Mouse (Mus musculus): Measurements from ENCODE around the gene Smarcal1.

The Smarcal1 gene

DNA sequence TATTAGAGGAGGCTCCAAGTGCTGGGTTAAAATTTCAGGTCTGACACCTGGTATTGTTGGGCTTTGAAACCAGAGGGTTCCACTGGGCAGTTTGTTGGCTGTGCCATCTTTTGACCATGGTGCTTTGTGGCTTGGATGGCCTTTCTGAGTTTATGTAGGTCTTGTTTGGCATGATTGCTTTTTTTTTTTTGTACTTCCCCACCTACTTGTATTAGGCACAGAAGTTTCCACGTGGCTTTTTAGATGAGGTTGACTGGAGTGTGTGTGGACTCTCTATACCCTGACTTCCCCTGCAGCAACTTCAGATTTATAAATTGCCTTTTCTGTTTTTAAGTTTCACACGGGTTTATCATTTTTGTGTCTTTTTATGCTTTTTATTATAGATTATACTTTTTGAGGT lies 5.7 kb downstream of the Smarcal1 start:
- no peak for DNase-seq (ENCODE audit: low spot score in 2 of 2)

DNA sequence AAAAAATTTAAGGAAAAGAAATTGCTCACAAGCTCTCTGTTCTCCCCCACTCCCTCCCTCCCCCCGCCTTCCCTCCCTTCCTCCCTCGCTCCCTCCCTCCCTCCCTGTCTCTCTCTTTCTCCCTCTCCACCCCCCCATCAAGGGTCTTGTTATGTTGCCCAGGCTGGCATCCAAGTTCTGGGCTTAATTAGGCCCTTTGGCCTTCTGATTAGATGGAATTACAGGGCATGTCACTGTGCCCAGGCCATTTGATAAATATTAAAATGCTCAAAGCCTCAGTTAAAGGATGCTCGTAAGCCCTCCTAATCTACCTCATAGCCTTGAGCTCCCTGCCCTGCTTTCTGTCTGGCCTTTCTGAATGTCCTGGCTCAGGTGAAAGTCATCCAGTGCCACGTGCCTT lies 7.6 kb downstream of the Smarcal1 start:
- no peak for DNase-seq (ENCODE audit: low spot score in 2 of 2)

DNA sequence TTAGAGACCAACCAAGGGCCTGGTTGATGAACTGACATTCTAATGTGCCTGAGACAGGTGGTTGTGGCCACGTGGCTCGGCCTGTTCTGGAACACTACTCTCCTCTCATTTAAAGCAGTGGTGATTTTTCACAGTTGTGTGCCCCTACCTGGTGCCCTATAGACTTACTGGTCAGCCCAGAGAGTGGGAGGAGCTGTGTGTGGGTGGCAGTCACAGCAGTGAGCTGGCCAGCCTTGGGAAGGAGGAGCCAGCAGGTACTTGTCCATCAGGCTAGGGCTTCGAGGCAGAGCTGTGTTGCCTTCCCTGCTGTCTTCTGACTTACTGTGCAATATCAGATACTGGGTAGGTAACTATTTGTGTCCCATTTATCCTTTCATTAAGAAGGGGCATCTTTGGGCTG lies 9.3 kb downstream of the Smarcal1 start:
- DNase-seq (ENCODE audit: low spot score in 2 of 2), result no peak

DNA sequence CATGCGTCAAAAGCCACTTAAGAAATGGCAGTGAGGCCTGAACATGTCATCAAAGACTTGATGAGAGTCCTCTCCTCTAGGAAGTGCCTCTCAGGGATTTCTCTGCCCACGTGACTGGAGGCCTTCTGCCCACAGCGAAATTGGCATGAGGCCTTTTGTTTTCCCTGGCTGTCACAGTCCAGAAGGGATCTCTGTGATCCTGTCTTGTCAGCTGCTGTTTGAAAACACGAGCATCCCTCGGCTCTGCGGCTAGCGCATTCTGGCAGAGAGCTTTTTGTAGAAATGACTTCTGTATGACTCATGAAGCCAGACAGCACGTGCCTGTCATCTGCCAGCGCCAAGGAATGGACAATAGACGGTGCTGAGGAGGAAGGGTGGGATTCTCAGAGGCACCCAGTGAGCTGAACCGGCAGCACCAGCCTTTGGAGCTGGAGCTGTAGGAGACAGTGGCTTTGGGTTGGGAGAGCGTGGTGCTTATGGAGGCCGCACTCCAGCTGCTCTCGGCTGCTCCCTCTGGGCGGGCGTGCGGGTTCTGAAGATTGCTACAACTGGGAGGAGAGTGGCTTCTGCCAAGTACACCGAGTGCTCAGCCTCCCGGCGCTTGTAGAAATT lies 10.4 kb downstream of the Smarcal1 start:
- DNase-seq (ENCODE audit: low spot score in 2 of 2), result peak in 1 of 2 experiments; percentile 5

DNA sequence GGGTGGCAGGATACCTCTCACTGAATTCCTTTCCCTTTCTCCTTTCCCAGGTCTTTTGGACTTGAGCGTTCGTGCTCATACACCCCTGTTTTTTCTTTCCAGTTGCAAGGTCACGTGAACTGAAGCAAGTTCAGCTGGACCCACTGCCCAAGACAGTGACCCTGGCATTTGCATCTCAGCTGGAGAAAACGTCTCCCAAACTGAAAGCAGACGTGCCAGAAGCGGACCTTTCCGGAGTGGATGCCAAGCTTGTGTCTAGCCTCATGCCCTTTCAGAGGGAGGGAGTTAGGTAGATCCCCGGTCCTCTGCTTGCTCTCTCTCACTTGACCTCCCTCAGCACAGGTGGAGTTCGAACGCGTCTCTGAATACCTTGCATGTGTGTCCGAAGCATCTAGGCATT lies 12.6 kb downstream of the Smarcal1 start:
- no peak for DNase-seq (ENCODE audit: low spot score in 2 of 2)

DNA sequence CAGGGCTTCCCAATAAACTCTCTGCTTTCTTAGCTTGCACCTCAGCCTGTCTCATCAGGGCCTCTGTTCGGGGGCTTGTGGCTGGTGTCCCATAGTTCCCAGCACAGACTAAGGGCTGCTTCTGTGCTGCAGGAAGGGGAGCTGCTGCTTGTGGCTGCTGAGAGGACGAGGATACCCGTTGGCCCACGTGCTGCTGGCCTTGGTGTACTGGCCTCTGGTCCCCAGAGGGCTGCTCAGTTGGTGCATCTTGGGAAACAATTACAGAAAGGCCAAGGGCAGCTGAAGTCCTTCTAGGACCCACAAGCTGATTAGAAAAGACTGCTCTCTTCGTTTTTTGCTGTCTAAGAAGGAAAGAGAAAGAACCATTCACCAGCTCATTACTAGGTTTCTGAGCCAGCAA lies 13.2 kb downstream of the Smarcal1 start:
- no peak for DNase-seq (ENCODE audit: low spot score in 2 of 2)

DNA sequence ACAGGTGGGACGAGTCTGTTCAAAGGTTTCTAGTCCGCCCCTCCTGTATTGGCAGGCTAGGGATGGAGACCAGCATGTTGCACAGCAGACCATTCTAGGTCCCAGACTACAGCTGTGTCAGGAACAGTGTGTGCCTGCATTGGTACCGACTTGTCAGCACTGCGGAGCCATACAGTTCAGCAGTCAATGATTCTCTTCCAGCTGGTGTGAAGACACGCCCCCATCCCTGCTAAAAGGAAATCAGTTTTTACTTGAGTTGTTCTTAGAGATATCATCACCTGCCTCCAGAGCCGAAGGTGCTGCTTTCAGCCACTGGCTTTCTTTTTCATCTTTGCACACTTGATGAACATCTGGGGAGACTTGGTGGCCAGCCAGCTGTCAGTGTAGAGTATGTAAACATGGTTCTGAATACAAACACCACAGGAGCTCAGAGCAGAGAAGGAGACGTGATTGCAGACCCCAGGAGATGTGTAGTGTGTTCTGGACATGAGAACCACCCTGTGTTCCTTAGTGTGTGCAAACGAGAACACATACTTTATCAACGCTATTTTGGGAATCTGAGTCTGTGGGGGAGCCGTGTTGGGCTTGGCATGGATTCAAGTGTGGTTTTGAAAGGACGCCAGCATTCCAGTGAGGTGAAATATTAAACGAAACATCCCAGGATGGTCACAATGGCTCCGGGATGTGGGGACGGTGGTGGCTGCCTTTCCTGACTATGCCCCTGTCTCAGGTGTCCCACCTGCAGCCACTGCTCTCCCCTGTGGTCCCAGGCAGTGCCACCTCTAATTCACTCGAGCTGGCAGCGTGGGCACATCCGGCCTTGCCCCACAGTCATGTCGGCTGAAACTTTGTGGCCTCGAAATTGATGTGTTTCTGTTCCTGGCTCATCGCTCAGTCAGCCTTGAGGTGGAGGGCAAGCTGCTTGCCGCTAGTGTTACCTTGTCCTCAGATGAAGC lies 16.4 kb downstream of the Smarcal1 start:
- no peak for DNase-seq (ENCODE audit: low spot score in 2 of 2)

DNA sequence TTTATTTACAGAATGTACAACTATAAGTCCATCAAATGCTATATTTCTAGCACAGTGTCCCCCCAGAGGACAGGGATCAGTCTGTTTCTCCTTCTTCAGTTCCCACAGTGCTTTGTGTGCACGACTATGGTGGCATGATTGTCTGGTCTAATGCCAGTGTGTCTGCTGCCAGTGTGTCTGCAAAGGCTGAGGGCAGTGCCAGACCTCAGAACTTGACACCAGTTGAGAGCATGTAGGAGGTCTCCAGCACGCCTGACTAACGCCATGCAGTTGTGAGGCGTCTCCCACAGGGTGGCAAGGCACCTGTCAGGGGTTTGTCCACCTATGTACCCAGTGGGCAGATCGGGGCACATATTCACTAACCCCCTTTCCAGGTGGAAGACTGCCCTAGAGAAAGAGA lies 17.7 kb downstream of the Smarcal1 start:
- DNase-seq (ENCODE audit: low spot score in 2 of 2), result no peak

DNA sequence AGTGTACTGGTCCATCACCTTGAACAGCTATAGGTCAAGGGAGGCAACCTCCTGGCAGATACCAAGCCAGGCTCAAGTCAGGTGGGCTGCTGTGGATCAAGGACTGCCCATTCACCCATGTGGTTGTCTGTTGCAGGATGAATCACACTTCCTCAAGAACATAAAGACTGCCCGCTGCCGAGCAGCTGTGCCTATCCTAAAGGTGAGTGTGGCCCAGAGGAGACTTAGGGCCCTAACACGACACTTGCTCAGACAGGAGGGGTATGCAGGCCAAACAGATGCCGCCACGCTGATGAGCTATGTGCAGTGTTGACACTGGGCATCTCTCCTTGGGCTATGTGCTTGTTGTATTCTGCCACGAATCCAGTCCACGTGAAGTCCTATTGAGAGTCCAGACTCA lies 18.2 kb downstream of the Smarcal1 start:
- DNase-seq (ENCODE audit: low spot score in 2 of 2), result no peak

DNA sequence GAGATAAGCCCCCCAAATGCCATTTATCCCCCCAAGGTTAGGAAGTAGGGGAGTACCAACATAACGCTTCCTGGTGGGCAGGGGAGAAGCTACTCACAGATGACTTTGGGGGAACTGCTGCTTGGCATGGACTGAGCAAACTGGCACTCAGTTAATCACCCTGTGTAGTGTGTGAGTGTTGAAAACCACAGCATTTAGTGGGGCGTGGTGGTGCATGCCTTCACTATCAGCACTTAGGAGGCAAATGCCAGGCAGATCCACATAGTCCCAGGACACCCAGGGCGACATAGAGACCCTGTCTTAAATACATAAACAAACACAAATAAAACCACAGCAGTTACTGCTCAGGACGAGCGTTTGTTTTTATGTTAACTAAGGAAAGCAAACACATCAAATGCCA lies 19.1 kb downstream of the Smarcal1 start:
- no peak for DNase-seq (ENCODE audit: low spot score in 2 of 2)

DNA sequence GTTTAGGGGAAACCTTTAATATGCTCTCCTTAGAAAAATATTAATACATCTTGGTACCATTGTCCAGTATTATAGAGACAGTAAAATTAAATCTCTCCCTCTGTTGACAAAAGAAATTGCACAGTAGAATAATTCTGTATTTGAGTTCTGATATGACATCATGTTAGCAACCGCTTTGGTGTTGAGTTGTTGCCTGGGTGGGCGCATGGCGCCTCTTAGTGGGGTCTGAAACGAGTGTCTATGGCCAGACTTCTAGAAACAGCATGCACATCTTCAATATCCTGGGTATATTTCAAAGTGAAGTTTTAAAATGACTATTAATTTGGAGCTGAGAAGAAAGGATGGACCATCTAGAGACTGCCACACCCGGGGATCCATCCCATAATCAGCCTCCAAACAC lies 19.8 kb downstream of the Smarcal1 start:
- DNase-seq (ENCODE audit: low spot score in 2 of 2), result no peak

DNA sequence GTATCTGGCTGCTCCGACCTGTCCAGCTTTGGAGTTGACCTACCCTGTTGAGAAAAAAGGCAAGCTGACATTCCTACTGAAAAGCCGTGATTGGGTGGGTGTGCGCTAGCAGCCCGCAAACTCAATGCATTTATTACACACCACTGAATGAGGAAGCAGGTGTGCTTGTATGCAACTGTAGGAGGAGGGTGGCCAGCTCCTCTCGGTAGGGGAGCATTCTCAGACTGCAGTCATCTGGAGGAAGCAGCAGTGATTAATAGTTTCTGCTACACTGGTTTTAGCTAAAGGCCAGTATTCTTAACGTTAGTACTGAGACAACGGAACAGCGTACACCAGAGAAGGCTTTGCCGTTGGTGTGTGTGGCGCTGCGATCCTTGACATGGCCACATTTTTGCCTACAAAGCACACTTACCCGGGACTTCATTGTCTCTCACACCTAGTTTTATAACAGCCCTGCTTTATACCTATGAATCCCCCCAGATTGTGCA lies 23.2 kb downstream of the Smarcal1 start:
- no peak for DNase-seq (ENCODE audit: low spot score in 2 of 2)

DNA sequence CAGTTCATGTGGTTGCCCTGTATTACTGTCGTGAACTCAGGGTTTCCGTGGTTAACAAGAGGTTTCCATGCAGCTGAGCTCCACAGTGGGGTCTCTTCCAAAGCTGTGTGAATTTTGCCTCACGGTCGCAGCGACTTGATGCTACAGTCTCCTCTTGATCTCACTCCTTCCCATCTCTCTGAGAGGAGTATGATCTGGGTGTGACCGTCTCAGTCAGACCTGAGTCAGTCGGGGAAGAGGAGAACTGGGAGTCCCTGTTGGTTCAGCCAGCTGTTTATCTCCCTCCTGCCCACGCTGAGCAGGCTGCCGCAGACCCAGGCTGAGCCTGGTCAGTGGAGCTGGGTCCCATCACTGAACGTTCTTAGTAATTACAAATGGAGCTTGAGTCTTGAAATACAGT lies 26.1 kb downstream of the Smarcal1 start:
- no peak for DNase-seq (ENCODE audit: low spot score in 2 of 2)

DNA sequence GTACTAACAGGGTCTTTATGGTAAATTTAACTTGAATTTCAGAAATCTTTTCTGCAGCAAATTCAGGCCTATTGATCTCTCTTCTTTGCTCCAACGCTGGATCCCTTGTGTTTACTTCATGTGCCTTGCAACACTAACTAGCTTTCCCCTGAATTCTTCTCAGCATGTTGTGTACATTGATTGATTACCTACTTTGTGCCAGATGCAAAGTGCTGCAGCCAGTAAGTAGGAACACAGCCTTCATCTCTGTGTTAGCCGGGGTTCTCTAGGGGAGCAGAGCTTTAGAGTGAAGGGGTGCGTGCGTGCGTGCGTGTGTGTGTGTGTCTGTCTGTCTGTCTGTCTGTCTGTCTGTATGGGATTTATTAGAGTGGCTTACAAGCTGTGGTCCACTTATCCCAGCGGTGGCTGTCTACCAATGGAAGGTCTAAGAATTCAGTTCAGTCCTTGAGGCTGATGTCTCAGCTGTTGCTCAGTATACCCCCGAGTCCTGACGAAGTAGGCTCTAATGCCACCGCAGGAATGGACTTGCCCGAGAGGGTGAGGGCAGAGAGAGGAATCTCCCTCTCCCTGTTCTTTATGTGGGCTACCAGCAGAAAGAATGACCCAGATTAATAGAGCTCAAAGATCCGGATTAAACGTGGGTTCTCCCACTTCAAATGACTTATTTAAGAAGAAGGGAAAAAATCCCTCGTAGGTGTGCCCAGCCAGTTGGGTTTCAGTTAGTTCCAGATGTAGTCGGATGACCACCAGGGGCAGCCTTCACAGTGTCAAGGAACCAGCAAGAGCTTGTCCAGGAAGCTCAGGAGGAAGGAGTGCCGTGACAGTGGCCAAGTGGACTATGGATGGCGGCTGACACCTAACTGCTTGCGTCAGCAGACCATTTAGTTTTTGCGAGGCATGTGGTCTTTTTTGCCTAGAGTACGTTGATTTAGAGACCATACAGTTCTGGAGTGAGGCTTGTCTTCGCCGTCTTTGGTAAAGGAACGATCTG lies 27.1 kb downstream of the Smarcal1 start:
- no peak for DNase-seq (ENCODE audit: low spot score in 2 of 2)

DNA sequence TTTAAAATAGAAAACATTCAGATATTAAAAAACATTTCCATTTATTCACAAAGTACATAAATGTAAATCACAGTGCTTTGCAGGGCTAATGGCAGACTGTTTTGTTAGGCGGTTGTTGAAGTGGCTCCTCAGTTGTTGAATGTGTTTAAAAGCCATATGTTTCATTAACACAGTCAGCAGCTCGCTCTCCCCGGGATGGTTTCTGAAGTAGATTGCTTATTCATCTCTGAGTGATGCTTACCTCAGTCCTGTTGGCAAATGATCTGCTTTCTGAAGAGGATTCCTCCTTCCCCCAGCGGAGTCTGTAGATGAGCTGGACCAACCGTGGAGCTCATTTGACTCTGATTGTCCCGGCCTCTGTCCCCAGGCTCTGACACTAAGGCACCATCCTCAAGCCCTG lies 29.1 kb downstream of the Smarcal1 start:
- no peak for DNase-seq (ENCODE audit: low spot score in 2 of 2)

DNA sequence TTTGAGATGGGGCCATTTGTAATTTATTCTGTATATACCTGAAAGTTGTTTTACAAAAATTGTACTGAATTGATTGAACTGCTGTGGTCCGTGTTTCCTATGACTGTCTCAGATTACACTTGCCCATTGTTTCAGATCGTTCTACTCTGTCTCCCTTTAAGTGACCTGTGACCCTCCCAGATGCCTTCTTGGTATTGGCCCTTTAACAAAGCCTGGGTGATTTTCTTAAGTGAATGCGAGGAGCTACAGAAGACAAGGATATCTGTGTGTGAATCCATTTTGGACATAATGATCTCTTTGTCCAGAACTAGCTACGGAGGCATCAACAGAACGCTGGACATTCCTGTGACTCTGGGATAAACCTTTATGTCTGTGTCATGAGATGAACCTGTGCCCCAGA lies 52.2 kb downstream of the Smarcal1 start:
- no peak for DNase-seq (ENCODE audit: low spot score in 2 of 2)

DNA sequence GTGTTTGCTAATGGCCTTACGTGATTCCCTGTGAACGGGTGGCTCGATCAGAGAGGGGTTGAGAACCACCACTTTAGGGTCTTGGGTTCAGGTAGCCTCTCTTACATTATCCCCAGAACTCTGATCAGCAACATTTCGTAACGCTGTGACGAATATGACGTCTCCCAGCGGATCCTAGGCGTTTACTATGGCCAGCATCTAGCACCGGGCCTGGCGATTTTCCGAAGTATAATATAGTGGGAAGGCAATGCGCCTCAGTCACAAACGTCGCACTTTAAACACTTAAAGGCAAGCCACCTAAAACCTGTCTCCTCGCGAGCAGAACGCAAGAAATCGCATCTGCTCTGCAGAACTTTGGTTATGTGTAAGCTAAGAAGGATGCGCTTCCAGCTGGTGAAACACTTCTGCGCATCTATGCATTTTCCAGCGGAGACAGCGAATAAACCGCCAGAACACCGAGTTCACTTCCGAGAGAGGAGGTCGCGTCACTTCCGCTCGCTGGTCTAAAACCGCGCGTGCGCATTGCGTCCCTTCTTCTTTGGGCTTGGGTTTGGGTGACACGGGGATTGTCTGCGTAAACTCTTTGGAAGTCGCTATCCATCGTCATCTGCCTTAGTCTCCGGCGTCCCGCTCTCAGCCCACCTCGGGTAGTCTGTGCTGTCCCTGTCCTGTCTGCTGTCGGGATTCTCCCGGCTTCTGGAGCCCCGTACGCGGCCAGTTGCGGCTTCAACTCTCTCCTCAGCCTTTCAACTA lies 57.8 kb downstream of the Smarcal1 start:
- no peak for DNase-seq (ENCODE audit: low spot score in 2 of 2)

DNA sequence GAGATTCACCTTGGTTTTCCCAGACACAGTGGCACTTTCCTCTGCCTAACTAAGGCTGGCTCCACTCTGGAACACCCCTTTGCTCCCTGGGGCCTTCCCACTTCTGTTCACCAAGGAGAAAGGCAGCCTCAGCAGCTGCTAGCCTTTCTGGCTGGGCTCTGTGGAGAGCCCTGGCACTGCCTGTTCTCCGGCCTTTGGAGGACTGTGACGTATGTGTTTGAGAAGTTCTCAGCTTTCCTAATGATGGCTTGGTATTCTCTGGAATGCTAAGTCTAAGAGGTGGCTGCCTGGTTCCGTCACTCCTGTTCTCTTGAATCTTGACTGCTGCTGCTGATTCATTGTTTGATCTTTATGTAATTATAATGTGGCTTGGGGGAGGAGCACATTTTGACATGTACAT lies 90.0 kb downstream of the Smarcal1 start:
- no peak for DNase-seq (ENCODE audit: low spot score in 2 of 2)
